Mouse (Mus musculus) megakaryocyte-erythroid progenitor cell, adult 5 weeks (primary cell): Measurements from ENCODE around the gene Mid1ip1. TPM values are rescaled to one million over a fixed set of nuclear protein-coding genes. Genes with fewer than 3 reads are reported as not detected.

Experiments
- polyA plus RNA-seq: library from polyadenylated mRNA; stranded (reverse); fragments of >175 nt; gene quantifications from 2 replicates; pipeline ENCODE4 v1.2.3, GENCODE M21; 2012

Gene Mid1ip1
- polyA plus RNA-seq = 93.5 and 105 TPM in 2 replicates

DNA sequence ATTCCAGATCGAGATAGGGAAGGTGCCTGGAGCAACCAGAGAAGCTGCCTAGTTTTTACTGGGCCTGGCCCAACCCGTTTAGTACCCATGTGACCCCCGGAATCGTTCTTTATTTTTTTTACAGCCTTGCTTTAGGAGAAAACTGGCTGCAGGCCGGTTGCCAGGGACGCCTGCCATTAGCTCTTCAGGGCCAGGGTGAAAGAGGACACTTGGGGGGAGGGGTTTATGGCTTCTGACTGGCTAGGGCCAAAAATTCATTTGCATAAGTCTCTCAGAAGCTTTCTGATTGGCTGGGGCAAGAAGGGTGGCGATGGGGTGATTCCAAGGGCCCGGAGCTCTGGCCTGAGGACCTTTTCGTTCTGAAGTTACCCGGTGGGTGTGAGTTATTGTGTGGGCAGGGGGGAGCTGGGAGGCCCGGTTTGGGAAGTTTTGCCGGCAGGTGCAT, at the start of gene Mid1ip1:
Gene Mid1ip1, plus strand, starts transcription at position 318 of the 445 bp plus-strand sequence.

Other genes with a start within 250 kb of the Mid1ip1 start
- gene Tspan7, start 229.9 kb upstream of the Mid1ip1 start, polyA plus RNA-seq = 0.03 and 0.04 TPM in 2 replicates